ENCODE assay signal across 37 mouse cellular contexts in the genomic region with DNA sequence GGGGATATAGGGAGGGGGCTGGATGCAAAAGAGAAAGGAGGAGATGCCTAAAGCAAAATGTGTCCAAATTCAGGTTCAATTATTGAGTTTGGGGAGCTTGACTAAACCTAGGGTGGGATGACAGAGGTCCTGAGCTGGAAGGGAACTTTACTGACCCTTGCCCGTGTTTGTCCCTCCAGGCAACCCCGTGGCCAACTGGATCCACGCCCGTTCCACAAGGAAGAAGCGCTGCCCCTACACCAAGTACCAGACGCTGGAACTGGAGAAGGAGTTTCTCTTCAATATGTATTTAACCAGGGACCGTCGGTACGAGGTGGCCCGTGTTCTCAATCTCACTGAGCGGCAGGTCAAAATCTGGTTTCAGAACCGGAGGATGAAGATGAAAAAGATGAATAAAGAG. TPM values are rescaled to one million over a fixed set of nuclear protein-coding genes. Genes with fewer than 3 reads are reported as not detected.
DNase-seq lines count a peak whose midpoint lies in the region; ATAC-seq and TF ChIP-seq lines count a peak whose summit lies in the region.
"Had no signal": no experiment of that assay in that cellular context is flagged by ENCODE, and none has a peak within 500 bp of the region (broad histone marks: within the 10 kb centered on the region; RNA-seq: fewer than 3 reads in every experiment).

No protein-coding gene starts in this region.

- H3K4me3 ChIP-seq in kidney, embryonic 15.5 days (replicated peaks) = peak overlapping the region; percentile 65
- H3K4me3 ChIP-seq in CH12.LX (replicated peaks in 1 of 3; ENCODE audit: low read depth in 2 of 3, low read length in 2 of 3, poor library complexity in 1 of 3) (no peak overlapping the region), myocyte (peak overlapping the region; percentile 92)
- H3K4me3 ChIP-seq: embryonic facial prominence, embryonic 12.5 days; hindbrain, embryonic 12.5 days; layer of hippocampus, adult 2 months; left cerebral cortex, adult 2 months; liver, embryonic 12.5 days; megakaryocyte, embryonic 14.5 days; midbrain, embryonic 12.5 days had no signal

- in situ Hi-C loops in CH12.LX (cut with MboI; ENCODE audit: low pct_ligation_motif_present, low pct_unique_long_range_greater_than_20kb, low sequenced_read_pairs) = loop anchor here (10.0 kb wide), 1 partner anchor 331 kb away; the partner anchor contains the start of gene Gpr84

- dilution Hi-C loops in CH12.LX (cut with MboI; ENCODE audit: extremely low pct_ligation_motif_present, extremely low pct_unique_long_range_greater_than_20kb, low sequenced_read_pairs) = no loop called here

- H3K36me3 ChIP-seq in kidney, embryonic 15.5 days = 0 out of 2 replicates have a peak, but pooled peaks cover 3% of the 10 kb centered on the region
- no peaks in the 10 kb centered on the region for H3K36me3 ChIP-seq in CH12.LX (replicated peaks in 1 of 2; ENCODE audit: control insufficient read depth in 1 of 2, insufficient read depth in 1 of 2, low read length in 1 of 2)
- no peaks in the 10 kb centered on the region for H3K36me3 ChIP-seq in myocyte (ENCODE audit: control insufficient read depth, insufficient read depth)
- H3K36me3 ChIP-seq: embryonic facial prominence, embryonic 12.5 days; hindbrain, embryonic 12.5 days; liver, embryonic 12.5 days; midbrain, embryonic 12.5 days had no signal

- no peak for ATAC-seq in kidney, embryonic 15.5 days (replicated peaks; ENCODE audit: low FRiP score)
- ATAC-seq: forebrain, embryonic 14.5 days; hindbrain, postnatal 0 days; intestine, postnatal 0 days; liver, embryonic 12.5 days; liver, postnatal 0 days had no signal

- TF ChIP-seq EP300 in CH12.LX (IDR thresholded peaks at IDR 0.05; ENCODE audit: low read length) = no peak

- H3K9ac ChIP-seq in kidney, embryonic 15.5 days = peak overlapping the region; percentile 75
- no peak overlapping the region for H3K9ac ChIP-seq in CH12.LX (ENCODE audit: insufficient read depth, low read depth)
- H3K9ac ChIP-seq: embryonic facial prominence, embryonic 12.5 days; hindbrain, embryonic 12.5 days; liver, embryonic 12.5 days; liver, postnatal 0 days; midbrain, embryonic 12.5 days had no signal

- no peak for TF ChIP-seq CTCF in CH12.LX (conservative IDR thresholded peaks at IDR 0.05 in 1 of 2, IDR thresholded peaks at IDR 0.05 in 1 of 2; ENCODE audit: low read depth in 2 of 2, low read length in 2 of 2)

- peak overlapping the region; percentile 75 for H3K27ac ChIP-seq in kidney, embryonic 15.5 days
- no peak overlapping the region for H3K27ac ChIP-seq in CH12.LX (ENCODE audit: insufficient read depth, low read depth)
- H3K27ac ChIP-seq: embryonic facial prominence, embryonic 12.5 days; hindbrain, embryonic 12.5 days; hindbrain, postnatal 0 days; layer of hippocampus, adult 2 months; left cerebral cortex, adult 2 months; liver, embryonic 12.5 days; midbrain, embryonic 12.5 days; stomach, postnatal 0 days had no signal

- TF ChIP-seq RAD21 in CH12.LX (IDR thresholded peaks at IDR 0.05; ENCODE audit: low read depth, low read length) = no peak

- H3K4me2 ChIP-seq in kidney, embryonic 15.5 days = peak overlapping the region; percentile 77
- peak overlapping the region; percentile 62 for H3K4me2 ChIP-seq in CH12.LX (ENCODE audit: insufficient read depth, low read depth, poor library complexity, severe bottlenecking)
- peak overlapping the region; percentile 95 for H3K4me2 ChIP-seq in myocyte (ENCODE audit: low read depth)
- H3K4me2 ChIP-seq: embryonic facial prominence, embryonic 12.5 days; heart, embryonic 11.5 days; hindbrain, embryonic 12.5 days; liver, embryonic 12.5 days; midbrain, embryonic 12.5 days had no signal

- no peaks in the 10 kb centered on the region for H3K9me3 ChIP-seq in kidney, embryonic 15.5 days (replicated peaks)
- H3K9me3 ChIP-seq in CH12.LX (replicated peaks; ENCODE audit: low read length) = no peaks in the 10 kb centered on the region
- H3K9me3 ChIP-seq: embryonic facial prominence, embryonic 12.5 days; G1E; hindbrain, embryonic 12.5 days; liver, embryonic 12.5 days; megakaryocyte, embryonic 14.5 days; midbrain, embryonic 12.5 days had no signal

- peaks cover 78% of the 10 kb centered on the region for H3K4me1 ChIP-seq in kidney, embryonic 15.5 days
- peaks cover 1 to 13% of the 10 kb centered on the region in 2 experiments; a peak in 3 of 4 replicates for H3K4me1 ChIP-seq in CH12.LX (ENCODE audit: control insufficient read depth in 1 of 2, insufficient read depth in 2 of 2)

- H3ac ChIP-seq in myocyte (ENCODE audit: control insufficient read depth, insufficient read length) = no peak overlapping the region

- H3K79me2 ChIP-seq in CH12.LX (replicated peaks; ENCODE audit: control insufficient read depth, extremely low read depth, insufficient read depth, poor library complexity, severe bottlenecking) (no peaks in the 10 kb centered on the region), myocyte (ENCODE audit: control insufficient read depth, insufficient read depth) (peaks cover 81% of the 10 kb centered on the region)

- WGBS in kidney, embryonic 15.5 days = 12% methylated on average over 12 of the region's 12 CpGs

- H3K27me3 ChIP-seq in kidney, embryonic 15.5 days = peaks cover 75% of the 10 kb centered on the region
- H3K27me3 ChIP-seq in CH12.LX (replicated peaks) = peaks cover 83% of the 10 kb centered on the region
- no peaks in the 10 kb centered on the region for H3K27me3 ChIP-seq in myocyte (ENCODE audit: control insufficient read depth, insufficient read depth, insufficient read length)

- TF ChIP-seq POLR2A in CH12.LX (IDR thresholded peaks at IDR 0.05; ENCODE audit: low read depth, low read length) (no peak), myocyte (IDR thresholded peaks at IDR 0.05; ENCODE audit: insufficient read length, low read depth) (no peak)

- peak; percentile 40 for DNase-seq in embryo, embryonic 10 days (ENCODE audit: low spot score)
- no peak for DNase-seq in embryo, embryonic 9.5 days (ENCODE audit: extremely low spot score)
- DNase-seq in kidney, adult 8-10 months = no peak
- DNase-seq in CH12.LX (ENCODE audit: extremely low read depth) = no peak
- DNase-seq in ovary, postnatal 10 days (ENCODE audit: low spot score) = no peak
- no peak for DNase-seq in layer of hippocampus, adult 18-20 months (ENCODE audit: low spot score in 2 of 2)
- DNase-seq: adrenal gland, adult 8-10 months; cerebellum, adult 8-10 months; cerebellum, postnatal 25 days; gastrocnemius, postnatal 36 days; heart, adult 18-20 months; heart, postnatal 36 days; left cerebral cortex, postnatal 4 days; liver, postnatal 0 days; lung, postnatal 4 days; right cerebral cortex, adult 18-20 months; thymus, adult 18-20 months; thymus, postnatal 25 days had no signal

TF ChIP-seq in CH12.LX, 34 proteins besides CTCF, POLR2A, EP300 and RAD21 (continues in another document):
- TF ChIP-seq NRF1 (IDR thresholded peaks at IDR 0.05; ENCODE audit: low read depth, low read length) (no peak), SMC3 (IDR thresholded peaks at IDR 0.05; ENCODE audit: low read depth, low read length) (no peak), IRF4 (IDR thresholded peaks at IDR 0.05; ENCODE audit: low read depth, low read length) (no peak), ZNF384 (IDR thresholded peaks at IDR 0.05; ENCODE audit: low read depth, low read length) (no peak), ZKSCAN1 (IDR thresholded peaks at IDR 0.05; ENCODE audit: borderline replicate concordance, low read depth, low read length) (no peak), ZMIZ1 (IDR thresholded peaks at IDR 0.05; ENCODE audit: low read depth, low read length) (no peak)

TF ChIP-seq in myocyte, 11 proteins besides CTCF, POLR2A, EP300 and RAD21 (continues in another document):
- TF ChIP-seq E2F4 (IDR thresholded peaks at IDR 0.05; ENCODE audit: insufficient read depth) (no peak), SRF (IDR thresholded peaks at IDR 0.05; ENCODE audit: control insufficient read depth, insufficient read length, low read depth) (no peak), TCF12 (IDR thresholded peaks at IDR 0.05; ENCODE audit: insufficient read depth, poor library complexity, severe bottlenecking) (no peak), REST (IDR thresholded peaks at IDR 0.05; ENCODE audit: insufficient read depth, insufficient read length) (no peak), CEBPB (IDR thresholded peaks at IDR 0.05; ENCODE audit: insufficient read depth, poor library complexity, severe bottlenecking) (no peak), POLR2AphosphoS2 (IDR thresholded peaks at IDR 0.05; ENCODE audit: insufficient read length, low read depth) (no peak)

RNA-seq across cellular contexts. Expression of gene Hoxc8, which starts 6.7 kb away (rescaled TPM):
- polyA plus RNA-seq in kidney, embryonic 15.5 days (2015; fragmentation: Nextera tagmentation; extraction: Ambion mirVana) = 8.7 and 11.1 TPM in 2 replicates
- total RNA-seq in CH12.LX (2012; rRNA removed) (not detected in 2 replicates), CH12.LX (2014; rRNA removed) (not detected in 2 replicates)
- polyA plus RNA-seq in CH12.LX (2012; ENCODE audit: insufficient read length, low read depth) (not detected in 2 replicates), myocyte (2012; fragmentation: generic; extraction: Trizol) (0.71 TPM)
- not detected for total RNA-seq in layer of hippocampus, adult 18-20 months (2021)
- total RNA-seq: heart, adult 18-20 months; heart, postnatal 36 days; layer of hippocampus, adult 2 months; layer of hippocampus, postnatal 14 days; left cerebral cortex, adult 2 months; left cerebral cortex, postnatal 4 days had no signal
- polyA plus RNA-seq: embryonic facial prominence, embryonic 12.5 days; forebrain, embryonic 14.5 days; heart, embryonic 16.5 days; hindbrain, embryonic 12.5 days; hindbrain, postnatal 0 days; liver, postnatal 0 days; midbrain, embryonic 12.5 days; spleen, adult 2 months had no signal

RNA-seq across cellular contexts. Expression of gene Hoxc9, which starts 7.5 kb away (rescaled TPM):
- 10.0 and 10.7 TPM in 2 replicates for polyA plus RNA-seq in kidney, embryonic 15.5 days (2015; fragmentation: Nextera tagmentation; extraction: Ambion mirVana)
- total RNA-seq in CH12.LX (2012; rRNA removed) (not detected in 2 replicates), CH12.LX (2014; rRNA removed) (0.12 TPM in 1 of 2 replicates, not detected in the other)
- polyA plus RNA-seq in CH12.LX (2012; ENCODE audit: insufficient read length, low read depth) (0.20 and 0.26 TPM in 2 replicates), myocyte (2012; fragmentation: generic; extraction: Trizol) (10.5 TPM)
- not detected for total RNA-seq in layer of hippocampus, adult 18-20 months (2021)
- total RNA-seq: heart, adult 18-20 months; heart, postnatal 36 days; hindbrain, postnatal 0 days; layer of hippocampus, adult 2 months; layer of hippocampus, postnatal 14 days; left cerebral cortex, adult 2 months; left cerebral cortex, postnatal 4 days had no signal
- polyA plus RNA-seq: embryonic facial prominence, embryonic 12.5 days; forebrain, embryonic 14.5 days; heart, embryonic 11.5 days; heart, embryonic 16.5 days; hindbrain, embryonic 12.5 days; hindbrain, postnatal 0 days; liver, embryonic 12.5 days; liver, postnatal 0 days; lung, embryonic 16.5 days; midbrain, embryonic 12.5 days; spleen, adult 2 months; stomach, postnatal 0 days had no signal

RNA-seq across cellular contexts. Expression of gene Hoxc6, which starts 14.3 kb away (rescaled TPM):
- 10.9 and 11.0 TPM in 2 replicates for polyA plus RNA-seq in kidney, embryonic 15.5 days (2015; fragmentation: Nextera tagmentation; extraction: Ambion mirVana)
- total RNA-seq in CH12.LX (2012; rRNA removed) (0.42 and 0.76 TPM in 2 replicates), CH12.LX (2014; rRNA removed) (0.59 and 0.79 TPM in 2 replicates)
- polyA plus RNA-seq in CH12.LX (2012; ENCODE audit: insufficient read length, low read depth) (2.9 and 4.5 TPM in 2 replicates), myocyte (2012; fragmentation: generic; extraction: Trizol) (14.0 TPM)
- not detected for total RNA-seq in layer of hippocampus, adult 18-20 months (2021)
- total RNA-seq: layer of hippocampus, adult 2 months; layer of hippocampus, postnatal 14 days; left cerebral cortex, adult 2 months; left cerebral cortex, postnatal 4 days had no signal
- polyA plus RNA-seq: embryonic facial prominence, embryonic 12.5 days; forebrain, embryonic 14.5 days; liver, postnatal 0 days; midbrain, embryonic 12.5 days; spleen, adult 2 months had no signal

RNA-seq across cellular contexts. Expression of gene Hoxc5, which starts 16.5 kb away (rescaled TPM):
- polyA plus RNA-seq in kidney, embryonic 15.5 days (2015; fragmentation: Nextera tagmentation; extraction: Ambion mirVana) = 3.6 and 4.8 TPM in 2 replicates
- total RNA-seq in CH12.LX (2012; rRNA removed) = not detected in 2 replicates
- total RNA-seq in CH12.LX (2014; rRNA removed) = 0.15 TPM in 1 of 2 replicates, not detected in the other
- polyA plus RNA-seq in CH12.LX (2012; ENCODE audit: insufficient read length, low read depth) = 0.16 and 0.22 TPM in 2 replicates
- polyA plus RNA-seq in myocyte (2012; fragmentation: generic; extraction: Trizol) = 1.2 TPM
- not detected for total RNA-seq in layer of hippocampus, adult 18-20 months (2021)
- total RNA-seq: heart, postnatal 36 days; layer of hippocampus, adult 2 months; layer of hippocampus, postnatal 14 days; left cerebral cortex, adult 2 months; left cerebral cortex, postnatal 4 days had no signal
- polyA plus RNA-seq: forebrain, embryonic 14.5 days; liver, postnatal 0 days; midbrain, embryonic 12.5 days had no signal

RNA-seq across cellular contexts. Expression of gene Hoxc10, which starts 17.1 kb away (rescaled TPM):
- polyA plus RNA-seq in kidney, embryonic 15.5 days (2015; fragmentation: Nextera tagmentation; extraction: Ambion mirVana) = 52.4 and 53.5 TPM in 2 replicates
- total RNA-seq in CH12.LX (2012; rRNA removed) (not detected in 2 replicates), CH12.LX (2014; rRNA removed) (not detected in 2 replicates)
- polyA plus RNA-seq in CH12.LX (2012; ENCODE audit: insufficient read length, low read depth) (0.11 and 0.12 TPM in 2 replicates), myocyte (2012; fragmentation: generic; extraction: Trizol) (43.5 TPM)
- not detected for total RNA-seq in layer of hippocampus, adult 18-20 months (2021)
- total RNA-seq: heart, adult 18-20 months; heart, postnatal 36 days; hindbrain, postnatal 0 days; layer of hippocampus, adult 2 months; layer of hippocampus, postnatal 14 days; left cerebral cortex, adult 2 months; left cerebral cortex, postnatal 4 days had no signal
- polyA plus RNA-seq: embryonic facial prominence, embryonic 12.5 days; forebrain, embryonic 14.5 days; heart, embryonic 16.5 days; hindbrain, embryonic 12.5 days; hindbrain, postnatal 0 days; liver, embryonic 12.5 days; liver, postnatal 0 days; lung, embryonic 16.5 days; midbrain, embryonic 12.5 days; spleen, adult 2 months; stomach, postnatal 0 days had no signal

Comparison
In these comparisons a context has a peak if more than half of its experiments do, and no peak if none do; other contexts are left out.
1. H3K4me3 ChIP-seq: peak in kidney, embryonic 15.5 days (single experiment) and myocyte (single experiment); none in CH12.LX (0 of 3).
2. Peak in every context shown above with its lines, with median percentiles within 50 percentile points of each other: H3K4me2 ChIP-seq.